Mouse (Mus musculus): ENCODE measurements at regions not wholly inside any gene's neighbourhood (a gene's known extent, or its start where the extent isn't known, plus 50 kb on each side); places are given as distances from the start of the nearest gene placed in this dataset.

- no peak for ATAC-seq
These were observed 77.2 kb upstream of the Rapgef5 start for GRCm38 (mm10) chr12:117439015-117439605.

GRCm38 (mm10) chr12:117444247-117444989 lies 71.9 kb upstream of the Rapgef5 start:
- peak; percentile 64 for ATAC-seq

GRCm38 (mm10) chr12:117447223-117447622 lies 69.1 kb upstream of the Rapgef5 start:
- peak; percentile 69 for ATAC-seq

GRCm38 (mm10) chr12:117447843-117448728 lies 68.2 kb upstream of the Rapgef5 start:
- ATAC-seq, result no peak

- no peak for ATAC-seq
These were observed 67.2 kb upstream of the Rapgef5 start for GRCm38 (mm10) chr12:117449080-117449479.

- no peak for ATAC-seq
These were observed 66.2 kb upstream of the Rapgef5 start for GRCm38 (mm10) chr12:117450106-117450505.

GRCm38 (mm10) chr12:117450871-117451270 lies 65.4 kb upstream of the Rapgef5 start:
- ATAC-seq, result no peak

GRCm38 (mm10) chr12:117451441-117451840 lies 64.8 kb upstream of the Rapgef5 start:
- no peak for ATAC-seq

GRCm38 (mm10) chr12:117455800-117456199 lies 60.5 kb upstream of the Rapgef5 start:
- no peak for ATAC-seq

- no peak for ATAC-seq
These were observed 57.9 kb upstream of the Rapgef5 start for GRCm38 (mm10) chr12:117458132-117459070.

- ATAC-seq, result no peak
These were observed 56.7 kb upstream of the Rapgef5 start for GRCm38 (mm10) chr12:117459541-117459940.

- ATAC-seq, result no peak
These were observed 51.1 kb upstream of the Rapgef5 start for GRCm38 (mm10) chr12:117465206-117465605.

GRCm38 (mm10) chr12:117465998-117466397 lies 50.3 kb upstream of the Rapgef5 start:
- ATAC-seq, result no peak
